ENCODE assay signal across 8 mouse cellular contexts in genomic region chr2:167280090-167280985, GRCm38 (mm10). TPM values are rescaled to one million over a fixed set of nuclear protein-coding genes. Genes with fewer than 3 reads are reported as not detected.
A peak's percentile ranks its signal among the peaks of the same experiment; 100 is the strongest.
DNase-seq lines count a peak whose midpoint lies in the region; ATAC-seq and TF ChIP-seq lines count a peak whose summit lies in the region.

No protein-coding gene starts in this region.

- intact Hi-C loops in heart, postnatal 10 days (cut with DNase I), result loop anchor here (1.0 to 2.0 kb wide), 3 partner anchors 137 to 183 kb away; no protein-coding TSS in a partner anchor

- TF ChIP-seq CTCF in brain, embryonic 14.5 days (IDR thresholded peaks at IDR 0.05; ENCODE audit: borderline replicate concordance, extremely low read depth, insufficient read depth, insufficient read length), result peak; percentile 99
- peak; percentile 93 for TF ChIP-seq CTCF in lung, adult 2 months (IDR thresholded peaks at IDR 0.05; ENCODE audit: insufficient read depth, low read length)

- H3K9ac ChIP-seq in neural tube, embryonic 14.5 days (replicated peaks; ENCODE audit: low read depth, low read length), result no peak overlapping the region

- H3K9me3 ChIP-seq in neural tube, embryonic 14.5 days (ENCODE audit: control insufficient read depth, low read length), result no peaks in the 10 kb centered on the region

- ATAC-seq in CD4-positive, CD25-positive, alpha-beta regulatory T cell, adult 4 months, result peak; percentile 47
- ATAC-seq in erythroid progenitor cell, adult 5-6 weeks (replicated peaks; ENCODE audit: low FRiP score, poor library complexity, severe bottlenecking), result peak; percentile 87
- peak; percentile 89 for ATAC-seq in neural tube, embryonic 14.5 days (ENCODE audit: low read depth)

- peak; percentile 92 for DNase-seq in brain, embryonic 14.5 days (ENCODE audit: low read depth)
- peak; percentile 79 to 87 for DNase-seq in heart, postnatal 10 days
- peak; percentile 57 to 84 for DNase-seq in kidney, postnatal 36 days
- peak; percentile 71 for DNase-seq in lung, adult 2 months
- DNase-seq in testis, postnatal 10 days (ENCODE audit: low spot score), result peak; percentile 85

- no peaks in the 10 kb centered on the region for H3K4me1 ChIP-seq in lung, adult 2 months (ENCODE audit: control insufficient read depth, insufficient read depth, low read length)
- no peaks in the 10 kb centered on the region for H3K4me1 ChIP-seq in neural tube, embryonic 14.5 days (ENCODE audit: control insufficient read depth, insufficient read depth, low read length)

- H3K36me3 ChIP-seq in neural tube, embryonic 14.5 days (ENCODE audit: control insufficient read depth, insufficient read depth, low read length), result no peaks in the 10 kb centered on the region

- no peak for TF ChIP-seq POLR2A in brain, embryonic 14.5 days (IDR thresholded peaks at IDR 0.05; ENCODE audit: borderline replicate concordance, extremely low read depth, insufficient read depth, insufficient read length, poor library complexity, severe bottlenecking)
- TF ChIP-seq POLR2A in lung, adult 2 months (IDR thresholded peaks at IDR 0.05; ENCODE audit: borderline replicate concordance, extremely low read depth, low read depth, low read length), result no peak

- no peaks in the 10 kb centered on the region for H3K27me3 ChIP-seq in neural tube, embryonic 14.5 days (ENCODE audit: control insufficient read depth, insufficient read depth, low read length)

- H3K27ac ChIP-seq in neural tube, embryonic 14.5 days (ENCODE audit: low read depth, low read length), result no peak overlapping the region

- no peak overlapping the region for H3K4me3 ChIP-seq in lung, adult 2 months (replicated peaks; ENCODE audit: extremely low read depth, low read depth, low read length)
- H3K4me3 ChIP-seq in neural tube, embryonic 14.5 days (ENCODE audit: low read depth, low read length), result no peak overlapping the region

- WGBS in lung, adult 2 months, result 39% methylated on average over 26 of the region's 26 CpGs
- 47% methylated on average over 26 of the region's 26 CpGs for WGBS in neural tube, embryonic 14.5 days

- H3K4me2 ChIP-seq in neural tube, embryonic 14.5 days (ENCODE audit: low read depth, low read length), result peak overlapping the region; percentile 20; the same call in 1 of the 2 replicates

RNA-seq across cellular contexts. Expression of gene Ptgis, which starts 39.9 kb away (rescaled TPM):
- polyA plus RNA-seq in CD4-positive, CD25-positive, alpha-beta regulatory T cell, adult 4 months (2017; shearing (Covaris generic)), result under 1 TPM in 1 of 2 experiments, not detected in 1; 0.16 TPM
- polyA plus RNA-seq in brain, embryonic 14.5 days (2012; rRNA removed), result 4.5 and 6.1 TPM in 2 replicates
- not detected in 2 replicates for total RNA-seq in erythroid progenitor cell, adult 5-6 weeks (2015; ENCODE audit: low replicate concordance)
- not detected in 2 replicates for total RNA-seq in erythroid progenitor cell, adult 5-6 weeks (2017; ENCODE audit: low replicate concordance)
- total RNA-seq in heart, postnatal 10 days (2021), result 10 to 100 TPM; 35.8 to 39.7 TPM
- polyA plus RNA-seq in lung, adult 2 months (2012; rRNA removed), result 105 and 162 TPM in 2 replicates
- polyA plus RNA-seq in neural tube, embryonic 14.5 days (2014; fragmentation: Nextera tagmentation; extraction: Ambion mirVana), result 1.9 and 5.9 TPM in 2 replicates

Comparison
In these comparisons a context has a peak if more than half of its experiments do, and no peak if none do; other contexts are left out.
1. RNA of gene Ptgis, which starts 39.9 kb away (polyA plus RNA-seq): 105 to 162 TPM in lung, adult 2 months; 4.5 to 6.1 TPM in brain, embryonic 14.5 days, 1.9 to 5.9 TPM in neural tube, embryonic 14.5 days and 0.16 TPM in CD4-positive, CD25-positive, alpha-beta regulatory T cell, adult 4 months; every median in the first group is over 10 times any median in the second.
2. Peak in every context shown above with its lines, with median percentiles within 50 percentile points of each other: ATAC-seq and DNase-seq.